Mouse (Mus musculus): ENCODE results near the gene Olfr1366. TPM values are rescaled to one million over a fixed set of nuclear protein-coding genes. Genes with fewer than 3 reads are reported as not detected.
"Not testable (repeated sequence)": the region's sequence is repeated elsewhere in the genome, so short reads cannot be mapped to it uniquely, and the experiment has no call there.

Gene Olfr1366
- polyA plus RNA-seq, 1 experiment = not detected

- Histone ChIP-seq H3K9me3 (ENCODE audit: control insufficient read depth, low read length) (no peaks in the 10 kb centered on the region), H3K36me3 (ENCODE audit: control insufficient read depth) (no peaks in the 10 kb centered on the region), H3K27me3 (ENCODE audit: control insufficient read depth) (peaks cover 2% of the 10 kb centered on the region; the same call in 1 of the 2 replicates), H3K4me1 (ENCODE audit: control insufficient read depth) (peaks cover 12% of the 10 kb centered on the region), H3K4me3 (replicated peaks) (no peak overlapping the region)
- TF ChIP-seq TAL1 (IDR thresholded peaks at IDR 0.05; ENCODE audit: low read length) (no peak), GATA1 (IDR thresholded peaks at IDR 0.05; ENCODE audit: low read length) (no peak)
Observed at GRCm38 (mm10) chr13:21502296-21502695, 40.3 kb downstream of the Olfr1366 start.

GRCm38 (mm10) chr13:21501182-21501581 is 41.4 kb downstream of the Olfr1366 start, which contains the start of gene Gm11273:
TSS of gene Gm11273 (minus strand) at chr13:21501418.
- H3K4me3 ChIP-seq (replicated peaks); H3K9me3 ChIP-seq (ENCODE audit: control insufficient read depth, low read length); H3K4me1 ChIP-seq (ENCODE audit: control insufficient read depth); H3K27me3 ChIP-seq (ENCODE audit: control insufficient read depth); H3K36me3 ChIP-seq (ENCODE audit: control insufficient read depth): not testable (repeated sequence)

- no peaks in the 10 kb centered on the region for H3K36me3 ChIP-seq (ENCODE audit: control insufficient read depth)
- no peak for TF ChIP-seq TAL1 (IDR thresholded peaks at IDR 0.05; ENCODE audit: low read length)
- TF ChIP-seq GATA1 (IDR thresholded peaks at IDR 0.05; ENCODE audit: low read length) = no peak
- no peak within 1 kb of the TSS for H3K4me3 ChIP-seq (replicated peaks)
- no peaks in the 10 kb centered on the region for H3K9me3 ChIP-seq (ENCODE audit: control insufficient read depth, low read length)
- H3K27me3 ChIP-seq (ENCODE audit: control insufficient read depth) = peaks cover 2% of the 10 kb centered on the region; the same call in 1 of the 2 replicates
- no peaks in the 10 kb centered on the region for H3K4me1 ChIP-seq (ENCODE audit: control insufficient read depth)
Observed at GRCm38 (mm10) chr13:21495080-21495479, 47.5 kb downstream of the Olfr1366 start, which contains the start of gene AK157302. TSS of gene AK157302 (plus strand) at chr13:21495223.

- Histone ChIP-seq H3K9me3 (ENCODE audit: control insufficient read depth, low read length) (no peaks in the 10 kb centered on the region), H3K4me3 (replicated peaks) (no peak overlapping the region), H3K36me3 (ENCODE audit: control insufficient read depth) (no peaks in the 10 kb centered on the region), H3K4me1 (ENCODE audit: control insufficient read depth) (no peaks in the 10 kb centered on the region), H3K27me3 (ENCODE audit: control insufficient read depth) (no peaks in the 10 kb centered on the region)
- TF ChIP-seq GATA1 (IDR thresholded peaks at IDR 0.05; ENCODE audit: low read length) (no peak), TAL1 (IDR thresholded peaks at IDR 0.05; ENCODE audit: low read length) (no peak)
Observed at GRCm38 (mm10) chr13:21492847-21493246, 49.8 kb downstream of the Olfr1366 start.

- Histone ChIP-seq H3K27me3 (ENCODE audit: control insufficient read depth) (no peaks in the 10 kb centered on the region), H3K9me3 (ENCODE audit: control insufficient read depth, low read length) (0 out of 2 replicates have a peak, but pooled peaks cover 2% of the 10 kb centered on the region), H3K36me3 (ENCODE audit: control insufficient read depth) (no peaks in the 10 kb centered on the region), H3K4me1 (ENCODE audit: control insufficient read depth) (no peaks in the 10 kb centered on the region), H3K4me3 (replicated peaks) (no peak overlapping the region)
- no peak for TF ChIP-seq TAL1 (IDR thresholded peaks at IDR 0.05; ENCODE audit: low read length)
- TF ChIP-seq GATA1 (IDR thresholded peaks at IDR 0.05; ENCODE audit: low read length) = no peak
Observed at GRCm38 (mm10) chr13:21486881-21487280, 55.7 kb downstream of the Olfr1366 start.

Other genes with a start within 250 kb of the Olfr1366 start
- gene Gpx6, start 230.7 kb downstream of the Olfr1366 start, polyA plus RNA-seq (2012) = not detected in 2 replicates
- gene Olfr1367, start 195.9 kb downstream of the Olfr1366 start, polyA plus RNA-seq (2012) = not detected in 2 replicates
- 0.04 and 0.09 TPM in 2 replicates for gene Zscan12, start 180.0 kb downstream of the Olfr1366 start, polyA plus RNA-seq (2012)
- 0.69 and 0.93 TPM in 2 replicates for gene Zkscan3, start 140.1 kb downstream of the Olfr1366 start, polyA plus RNA-seq (2012)
- gene Pgbd1, start 101.8 kb downstream of the Olfr1366 start, polyA plus RNA-seq (2012) = 0.04 and 0.05 TPM in 2 replicates
- 0.08 and 0.09 TPM in 2 replicates for gene Zscan26, start 89.1 kb downstream of the Olfr1366 start, polyA plus RNA-seq (2012)
- 0.37 and 0.41 TPM in 2 replicates for gene Nkapl, start 74.3 kb downstream of the Olfr1366 start, polyA plus RNA-seq (2012)
- gene Zkscan4, start 63.9 kb downstream of the Olfr1366 start, polyA plus RNA-seq (2012) = 0.01 TPM in 1 of 2 replicates, not detected in the other
- gene Gm10065, start 63.4 kb downstream of the Olfr1366 start, polyA plus RNA-seq (2012) = not detected in 2 replicates
- gene AK157302, start 47.6 kb downstream of the Olfr1366 start, polyA plus RNA-seq (2012) = 0.05 and 0.06 TPM in 2 replicates
- 3.7 and 5.8 TPM in 2 replicates for gene Gm11273, start 41.4 kb downstream of the Olfr1366 start, polyA plus RNA-seq (2012)
- gene Zkscan8, start 11.7 kb downstream of the Olfr1366 start, polyA plus RNA-seq (2012) = 0.01 and 0.14 TPM in 2 replicates
- not detected in 2 replicates for gene Olfr1535, start 17.1 kb upstream of the Olfr1366 start, polyA plus RNA-seq (2012)
- gene Olfr1364, start 39.0 kb upstream of the Olfr1366 start, polyA plus RNA-seq (2012) = not detected in 2 replicates
- gene Olfr1362, start 71.2 kb upstream of the Olfr1366 start, polyA plus RNA-seq (2012) = not detected in 2 replicates
- gene Olfr11, start 99.7 kb upstream of the Olfr1366 start, polyA plus RNA-seq (2012) = 0.04 TPM in 1 of 2 replicates, not detected in the other
- gene Olfr1361, start 120.6 kb upstream of the Olfr1366 start, polyA plus RNA-seq (2012) = not detected in 2 replicates
- not detected in 2 replicates for gene Olfr1360, start 134.6 kb upstream of the Olfr1366 start, polyA plus RNA-seq (2012)
- gene Olfr1359, start 155.3 kb upstream of the Olfr1366 start, polyA plus RNA-seq (2012) = not detected in 2 replicates
- gene Hist1h2bl, start 173.3 kb upstream of the Olfr1366 start, polyA plus RNA-seq (2012) = 2.0 and 7.9 TPM in 2 replicates
- 28.0 and 37.9 TPM in 2 replicates for gene Hist1h2ai, start 173.6 kb upstream of the Olfr1366 start, polyA plus RNA-seq (2012)
- 27.8 and 67.4 TPM in 2 replicates for gene Hist1h3h, start 174.9 kb upstream of the Olfr1366 start, polyA plus RNA-seq (2012)
- gene Hist1h2bm, start 179.2 kb upstream of the Olfr1366 start, polyA plus RNA-seq (2012) = 1.8 and 3.9 TPM in 2 replicates
- gene Hist1h4j, start 192.3 kb upstream of the Olfr1366 start, polyA plus RNA-seq (2012) = 1.3 and 2.7 TPM in 2 replicates
- 23.3 and 64.1 TPM in 2 replicates for gene Hist1h4k, start 207.7 kb upstream of the Olfr1366 start, polyA plus RNA-seq (2012)
- 57.8 and 123 TPM in 2 replicates for gene Hist1h2ak, start 211.0 kb upstream of the Olfr1366 start, polyA plus RNA-seq (2012)
- 2.7 and 5.2 TPM in 2 replicates for gene Hist1h2bn, start 211.3 kb upstream of the Olfr1366 start, polyA plus RNA-seq (2012)
- gene Hist1h1b, start 237.8 kb upstream of the Olfr1366 start, polyA plus RNA-seq (2012) = 2.6 and 5.0 TPM in 2 replicates
- gene Hist1h3i, start 240.6 kb upstream of the Olfr1366 start, polyA plus RNA-seq (2012) = 16.8 and 41.5 TPM in 2 replicates
- gene Hist1h2an, start 244.4 kb upstream of the Olfr1366 start, polyA plus RNA-seq (2012) = 15.8 and 41.3 TPM in 2 replicates
- 2.2 and 5.1 TPM in 2 replicates for gene Hist1h2bp, start 244.7 kb upstream of the Olfr1366 start, polyA plus RNA-seq (2012)